Mouse (Mus musculus): Measurements from ENCODE around the gene Tsnax.

Gene Tsnax

DNA sequence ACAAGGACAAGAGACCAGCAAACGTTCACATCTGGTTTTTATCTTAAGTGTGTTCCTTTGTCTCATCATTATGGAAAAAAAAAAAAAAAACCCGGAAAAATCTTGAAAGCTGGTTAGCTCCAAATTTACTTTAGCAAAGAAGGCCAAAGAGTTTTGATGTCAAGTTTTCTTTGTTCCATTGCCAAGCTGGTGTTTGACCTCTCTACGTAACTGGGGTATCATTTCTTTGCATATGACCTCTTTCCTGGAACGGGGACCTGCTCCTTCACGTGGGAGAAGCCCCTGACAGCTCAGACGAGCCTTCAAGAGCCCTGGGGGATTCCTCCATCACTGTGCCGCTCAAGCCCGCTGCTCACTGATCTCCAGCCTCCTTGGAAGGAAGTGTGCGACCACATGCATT is 31.1 kb downstream of the Tsnax start:
- no peak for DNase-seq

GRCm38 (mm10) chr8:125045760-125046159 is 33.0 kb downstream of the Tsnax start:
- DNase-seq: no peak

GRCm38 (mm10) chr8:125049051-125049750 is 36.4 kb downstream of the Tsnax start:
- no peak for DNase-seq

DNA sequence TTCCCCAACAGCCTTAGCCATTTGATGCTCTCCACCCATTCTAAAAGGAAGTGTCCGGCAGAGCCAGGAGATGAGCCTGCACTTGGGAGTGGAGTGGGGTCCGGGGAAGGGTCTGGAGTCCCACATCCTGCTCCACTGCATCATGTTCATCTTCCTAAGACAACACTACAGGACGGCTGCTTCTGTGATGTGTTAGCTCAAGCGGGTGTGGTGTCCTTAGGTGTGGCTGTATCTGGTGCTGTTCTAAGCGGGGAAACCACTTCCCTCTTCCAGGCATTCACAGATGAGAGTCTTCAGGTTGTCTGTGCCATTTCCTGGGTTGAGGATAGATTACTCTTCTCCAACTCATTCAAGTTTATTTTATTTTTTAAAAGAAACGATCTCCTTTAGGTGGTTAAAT is 37.0 kb downstream of the Tsnax start:
- DNase-seq: no peak

GRCm38 (mm10) chr8:125052026-125052425 is 39.2 kb downstream of the Tsnax start:
- DNase-seq: peak; percentile 84 to 94

DNA sequence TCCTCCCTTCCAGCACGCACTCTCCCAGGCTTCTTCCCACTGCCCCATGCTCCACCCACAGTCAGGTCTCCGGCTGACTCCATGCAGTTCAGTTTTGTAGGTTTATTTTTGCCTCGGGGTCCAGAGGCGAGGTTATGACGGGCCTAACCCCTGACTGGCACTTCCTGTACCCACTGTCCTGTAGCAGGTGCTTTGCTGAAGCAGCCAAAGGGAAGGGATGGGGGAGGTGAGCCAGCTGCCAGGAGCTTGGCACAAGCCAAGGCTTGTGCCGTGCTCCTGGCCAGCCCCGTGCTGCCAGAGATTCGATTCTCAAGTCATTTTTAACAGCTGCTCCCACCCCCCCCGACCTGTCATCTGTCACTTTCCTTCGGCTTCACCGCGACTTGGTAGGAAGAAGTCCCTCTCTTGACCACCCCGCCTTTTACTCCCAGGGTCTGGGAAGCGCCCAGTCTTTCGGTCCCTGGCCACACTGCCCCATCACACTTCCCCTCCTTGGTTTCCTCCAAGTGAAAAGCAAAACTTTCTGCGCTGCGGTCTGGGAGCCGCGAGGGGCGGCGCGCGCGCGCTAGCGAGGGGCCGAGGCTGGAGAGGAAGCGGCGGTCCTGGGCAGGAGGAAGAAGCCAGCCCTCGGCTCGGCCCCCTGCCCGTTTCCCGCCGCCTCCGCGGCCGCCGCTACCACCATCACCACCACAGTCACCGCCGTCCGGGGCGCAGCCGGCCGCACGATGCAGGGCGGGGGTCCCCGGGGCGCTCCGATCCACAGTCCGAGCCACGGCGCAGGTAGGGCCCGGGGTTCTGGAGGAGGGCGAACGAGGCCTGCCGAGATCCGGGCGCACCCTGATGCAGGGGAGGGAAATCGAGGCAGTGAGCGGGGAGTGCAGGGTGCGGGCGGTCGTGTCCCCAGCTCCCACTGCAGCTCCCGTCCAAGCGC is 41.0 kb downstream of the Tsnax start, which contains the start of gene Disc1:
Disc1 (plus strand) TSS at position 691 of the 931 bp plus-strand sequence.
- DNase-seq: peak; percentile 63 to 75

GRCm38 (mm10) chr8:125054436-125054810 is 41.6 kb downstream of the Tsnax start:
- peak; percentile 73 to 78 for DNase-seq

- DNase-seq: no peak
Measured at GRCm38 (mm10) chr8:125060904-125061303, 48.1 kb downstream of the Tsnax start.

DNA sequence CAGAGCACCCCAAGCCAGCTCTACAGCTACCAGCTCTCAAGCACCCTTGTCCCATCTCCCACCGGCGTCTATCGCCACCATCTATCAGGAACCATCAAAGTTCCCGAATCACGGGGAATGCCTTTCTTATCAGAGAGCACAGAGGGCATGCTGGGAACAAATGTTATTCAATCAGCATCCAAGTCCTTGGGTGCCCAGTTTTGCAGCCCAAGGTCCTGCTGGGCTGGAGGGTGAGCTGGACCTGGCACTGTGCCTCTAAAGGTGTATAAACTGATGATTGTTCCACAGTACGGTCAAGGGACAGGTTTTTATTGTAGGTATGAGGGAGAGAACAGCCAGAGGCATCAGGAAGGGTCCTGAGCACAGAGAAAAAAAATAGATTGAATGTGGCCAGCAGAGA is 52.8 kb downstream of the Tsnax start:
- no peak for DNase-seq

GRCm38 (mm10) chr8:125066913-125067595 is 54.3 kb downstream of the Tsnax start:
- DNase-seq: peak; percentile 77 to 78

- DNase-seq: peak; percentile 49 to 63
Measured at GRCm38 (mm10) chr8:125067596-125067960, 54.8 kb downstream of the Tsnax start.

DNA sequence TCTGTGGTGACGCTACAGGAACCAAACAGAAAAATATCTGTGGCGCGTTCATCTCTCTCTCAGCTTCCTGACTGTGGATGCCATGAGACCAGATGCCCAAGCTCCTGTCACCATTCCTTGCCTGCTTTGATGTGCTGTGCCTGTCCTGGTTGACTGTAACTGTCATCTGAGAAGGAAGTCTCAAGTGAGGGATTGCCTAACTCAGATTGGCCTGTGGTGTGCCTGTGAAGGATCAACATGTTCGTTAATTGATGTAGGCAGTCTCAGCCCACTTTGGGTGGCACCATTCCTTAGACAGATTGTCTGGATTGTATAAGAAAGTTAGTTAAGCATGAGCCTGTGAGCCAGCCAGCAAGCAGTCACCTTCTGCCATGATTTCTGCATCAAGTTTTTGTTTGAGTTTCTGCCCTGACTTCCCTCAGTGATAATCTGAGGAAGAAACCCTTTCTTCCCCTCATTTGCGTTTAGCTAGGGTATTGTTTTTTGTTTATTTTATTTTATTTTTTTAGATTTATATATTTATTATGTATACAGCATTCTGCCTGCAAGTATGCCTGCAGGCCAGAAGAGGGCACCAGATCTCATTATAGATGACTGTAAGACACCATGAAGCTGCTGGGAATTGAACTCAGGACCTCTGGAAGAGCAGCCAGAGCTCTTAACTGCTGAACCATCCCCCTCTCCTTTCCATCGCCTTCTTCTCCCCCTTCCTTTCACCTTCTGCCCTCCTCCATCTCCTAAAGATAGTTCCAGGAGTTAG is 55.5 kb downstream of the Tsnax start:
- DNase-seq: no peak

- DNase-seq: peak; percentile 47 to 53
Measured at GRCm38 (mm10) chr8:125069304-125069703, 56.5 kb downstream of the Tsnax start.

DNA sequence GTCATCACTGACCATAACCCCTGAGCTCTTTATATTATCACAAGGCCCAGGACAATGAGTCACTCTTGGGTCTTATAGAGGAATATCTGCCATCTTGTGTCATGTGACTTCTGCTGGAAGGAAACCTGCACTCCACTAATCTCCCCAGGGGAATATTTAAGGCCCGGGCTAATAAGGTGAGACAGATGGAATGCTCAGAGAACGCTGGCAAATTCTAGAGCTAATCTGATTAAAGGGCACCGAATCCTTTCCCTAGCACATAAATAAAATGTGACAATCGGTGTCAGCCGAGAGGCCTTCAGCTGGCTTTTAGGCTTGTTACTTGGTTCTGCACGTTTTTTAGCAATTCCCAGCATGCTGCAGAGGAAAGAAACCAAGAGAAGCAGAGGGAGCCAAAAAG is 56.9 kb downstream of the Tsnax start:
- no peak for DNase-seq

DNA sequence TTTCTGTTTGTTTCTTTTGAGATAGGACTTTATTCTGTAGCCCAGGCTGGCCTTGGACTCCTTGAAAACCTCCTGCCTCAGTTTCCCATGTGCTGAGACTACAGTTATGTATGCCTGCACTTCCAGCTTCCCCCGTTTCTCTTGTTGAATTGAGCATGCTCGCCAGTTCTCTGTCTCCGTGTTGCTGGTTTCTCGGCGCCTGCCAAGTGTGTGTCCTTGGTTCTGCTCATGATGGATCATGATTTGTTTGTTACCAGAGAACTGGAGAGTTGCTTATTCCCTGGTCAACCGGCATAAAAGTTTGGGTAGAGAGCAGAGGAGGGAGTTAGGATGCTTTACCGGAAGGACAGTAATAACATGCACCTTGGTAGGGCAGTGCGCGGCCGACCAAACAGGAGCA is 61.3 kb downstream of the Tsnax start:
- no peak for DNase-seq

DNA sequence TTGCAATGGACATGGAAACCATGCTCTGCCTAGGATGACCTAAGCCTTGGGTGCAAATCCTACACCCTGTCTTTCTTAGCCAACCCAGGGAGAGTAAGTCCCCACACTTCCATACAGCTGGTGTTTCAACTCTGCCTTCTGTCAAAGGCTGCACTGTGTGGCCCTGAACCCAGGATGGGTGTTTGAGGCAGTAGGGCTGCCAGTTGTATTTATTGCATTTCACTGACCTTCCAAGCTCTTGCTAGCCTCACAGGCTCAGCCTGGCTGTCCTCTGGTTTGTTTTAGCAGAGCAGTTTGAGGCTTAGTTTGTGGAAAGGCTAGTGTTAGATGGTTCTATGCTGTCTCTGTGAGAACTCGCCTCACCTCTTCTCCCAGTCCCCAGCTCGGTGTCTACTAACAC is 61.8 kb downstream of the Tsnax start:
- no peak for DNase-seq

- no peak for DNase-seq
Measured at GRCm38 (mm10) chr8:125075389-125075788, 62.6 kb downstream of the Tsnax start.

DNA sequence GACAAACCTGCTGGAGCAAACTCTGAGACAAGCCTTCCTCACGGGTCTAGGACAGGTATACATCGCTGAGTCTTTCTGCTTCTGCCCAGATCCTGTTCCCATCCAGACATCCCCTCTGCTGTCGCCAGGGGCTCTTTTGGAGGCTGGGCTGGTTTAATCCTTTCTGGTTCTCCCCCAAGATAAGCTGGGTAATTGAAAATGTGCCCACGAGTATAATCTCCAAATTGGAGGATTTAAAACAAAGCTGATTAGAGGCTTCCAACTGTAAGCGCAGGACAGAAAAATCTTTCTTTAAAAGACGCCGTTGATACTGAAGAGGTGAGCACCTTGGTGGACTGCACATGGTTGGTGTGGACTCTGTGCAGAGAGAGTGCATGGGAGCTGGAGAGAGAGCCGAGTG is 64.5 kb downstream of the Tsnax start:
- no peak for DNase-seq

- DNase-seq: peak; percentile 95 to 98
Measured at GRCm38 (mm10) chr8:125078771-125079384, 66.1 kb downstream of the Tsnax start.

GRCm38 (mm10) chr8:125080388-125081344 is 67.9 kb downstream of the Tsnax start:
- peak in 1 of 2 experiments; percentile 48 for DNase-seq

GRCm38 (mm10) chr8:125083746-125084145 is 70.9 kb downstream of the Tsnax start:
- peak; percentile 86 to 90 for DNase-seq

Measured in cerebellum, postnatal 14 days (tissue).